Mouse (Mus musculus) neural tube, embryonic 14.5 days (tissue): ENCODE data around the gene Gpc4. TPM values are rescaled to one million over a fixed set of nuclear protein-coding genes. Genes with fewer than 3 reads are reported as not detected.
A peak's percentile ranks its signal among the peaks of the same experiment; 100 is the strongest.

Experiments
- ATAC-seq: fragments of 200-750 bp; cut with Nextera tagmentation; 2 replicates; pipeline ENCODE4 v1.8.0; 2017; ENCODE audit warnings: low read depth, mild to moderate bottlenecking, moderate TSS enrichment, moderate library complexity
- H3K27ac ChIP-seq: fragments of 300-500 bp; sonication (generic); 2 replicates; pipeline ENCODE4 v1.5.1; 2014; ENCODE audit warnings: low read depth, mild to moderate bottlenecking, control low read depth, low read length, moderate library complexity, mixed read lengths
- H3K27me3 ChIP-seq: fragments of 300-500 bp; sonication (generic); 2 replicates; pipeline ENCODE4 v1.6.1; 2014; ENCODE audit warnings: low read length; ENCODE audit not compliant: control insufficient read depth, insufficient read depth
- H3K36me3 ChIP-seq: fragments of 300-500 bp; sonication (generic); 2 replicates; pipeline ENCODE4 v1.6.1; 2014; ENCODE audit warnings: low read length, mixed read lengths; ENCODE audit not compliant: control insufficient read depth, insufficient read depth
- H3K4me1 ChIP-seq: fragments of 300-500 bp; sonication (generic); 2 replicates; pipeline ENCODE4 v1.6.1; 2014; ENCODE audit warnings: low read length; ENCODE audit not compliant: control insufficient read depth, insufficient read depth
- H3K4me2 ChIP-seq: fragments of 300-500 bp; sonication (generic); 2 replicates; pipeline ENCODE4 v1.6.1; 2014; ENCODE audit warnings: mild to moderate bottlenecking, low read depth, low read length, control low read depth
- H3K4me3 ChIP-seq: fragments of 300-500 bp; sonication (generic); 2 replicates; pipeline ENCODE4 v1.5.1; 2014; ENCODE audit warnings: low read depth, low read length, control low read depth, mixed read lengths
- H3K9ac ChIP-seq: fragments of 300-500 bp; sonication (generic); replicated peaks from 2 replicates; pipeline ENCODE4 v1.6.1; 2014; ENCODE audit warnings: low read depth, mild to moderate bottlenecking, control low read depth, low read length, mixed read lengths
- H3K9me3 ChIP-seq: fragments of 300-500 bp; sonication (generic); 2 replicates; pipeline ENCODE4 v1.6.1; 2016; ENCODE audit warnings: low read length; ENCODE audit not compliant: control insufficient read depth
- WGBS: fragments of 180-500 bp; shearing (Covaris S2); extraction: QIAGEN DNeasy Blood & Tissue Kit; methylation state at CpG from one replicate; pipeline ENCODE4 v1.1.7; 2014; 5-methylcytosine and 5-hydroxymethylcytosine counted together
- polyA plus RNA-seq: library from polyadenylated mRNA; unstranded; fragments of >200 nt; fragmentation: Nextera tagmentation; extraction: Ambion mirVana; gene quantifications from 2 replicates; pipeline ENCODE4 v1.2.1, GENCODE M21; 2014

Gene Gpc4
- polyA plus RNA-seq, result 10.6 and 15.9 TPM in 2 replicates

DNA sequence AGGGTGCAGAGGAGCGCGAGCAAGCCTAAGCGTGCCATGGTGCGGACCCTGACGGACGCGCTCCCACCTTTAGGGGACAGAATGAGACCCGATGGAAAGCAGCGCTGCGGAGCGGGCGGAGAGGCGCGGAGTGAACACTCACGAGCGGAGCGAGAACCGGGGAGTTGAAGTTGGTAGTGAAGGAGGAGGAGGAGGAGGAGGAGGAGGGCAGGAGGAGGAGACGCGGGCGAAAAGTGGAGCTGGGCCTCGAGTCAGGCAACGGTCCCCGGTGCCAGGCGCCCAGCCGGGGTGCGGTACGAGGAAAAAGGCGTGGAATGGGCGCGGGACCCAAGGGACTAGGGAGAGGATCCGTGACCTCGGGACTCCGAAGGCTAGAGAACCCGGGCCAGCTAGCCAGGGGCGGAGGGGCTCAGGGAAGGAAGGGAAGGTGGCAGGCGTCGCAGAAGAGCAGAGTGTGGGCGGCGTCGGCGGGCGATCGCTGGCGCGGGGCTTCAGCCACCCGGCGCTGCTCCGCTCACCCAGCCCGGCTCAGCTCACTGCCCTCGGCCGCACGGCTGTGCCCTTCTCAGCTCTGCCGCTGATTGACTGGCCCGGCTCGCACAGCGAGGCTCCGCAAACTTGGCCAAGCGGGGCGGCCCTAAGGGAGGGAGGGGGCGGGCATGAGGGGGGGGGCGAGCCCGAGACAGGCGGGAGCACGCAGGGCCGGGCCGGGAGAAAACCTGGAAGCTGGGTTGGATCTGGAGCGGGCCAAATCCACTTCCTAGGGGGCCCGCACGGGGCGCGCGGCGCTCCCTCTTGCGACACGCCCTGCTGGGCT is at the start of gene Gpc4:
Gene Gpc4 (minus strand): TSS at position 515 of the 817 bp plus-strand sequence.
- Histone ChIP-seq H3K4me1 (no peaks in the 10 kb centered on the region), H3K4me3 (peak within 1 kb of the TSS; percentile 43), H3K27me3 (no peaks in the 10 kb centered on the region), H3K9me3 (no peaks in the 10 kb centered on the region), H3K4me2 (peak within 1 kb of the TSS; percentile 62), H3K27ac (no peak within 1 kb of the TSS), H3K36me3 (no peaks in the 10 kb centered on the region), H3K9ac (peak within 1 kb of the TSS; percentile 39)
- 23% methylated on average over 27 of the region's 76 CpGs for WGBS
- ATAC-seq, result peak; percentile 94

DNA sequence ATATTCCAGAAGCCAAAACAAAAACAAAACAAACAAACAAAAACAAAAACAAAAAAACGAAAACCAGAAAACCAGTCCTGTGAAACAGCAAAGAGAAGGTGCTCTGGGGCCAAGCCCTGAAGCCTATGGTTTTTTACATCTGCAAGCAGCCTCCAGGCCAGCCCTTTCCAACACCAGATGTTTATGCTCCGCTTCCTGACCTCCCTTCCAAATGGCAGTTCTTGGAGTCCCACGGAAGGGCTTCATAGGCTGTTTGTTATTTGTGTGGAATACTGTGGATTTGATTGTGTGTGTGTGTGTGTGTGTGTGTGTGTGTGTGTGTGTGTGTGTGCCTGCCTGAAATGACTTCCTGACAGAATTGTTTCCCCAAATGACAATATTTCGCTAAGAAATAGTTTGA is 47.8 kb upstream of the Gpc4 start:
- H3K9ac ChIP-seq, result no peak overlapping the region
- 70% methylated on average over 4 of the region's 4 CpGs for WGBS
- H3K9me3 ChIP-seq, result no peaks in the 10 kb centered on the region
- H3K36me3 ChIP-seq, result no peaks in the 10 kb centered on the region
- no peak for ATAC-seq
- H3K4me1 ChIP-seq, result no peaks in the 10 kb centered on the region
- no peak overlapping the region for H3K27ac ChIP-seq
- H3K4me3 ChIP-seq, result no peak overlapping the region
- no peak overlapping the region for H3K4me2 ChIP-seq
- no peaks in the 10 kb centered on the region for H3K27me3 ChIP-seq

DNA sequence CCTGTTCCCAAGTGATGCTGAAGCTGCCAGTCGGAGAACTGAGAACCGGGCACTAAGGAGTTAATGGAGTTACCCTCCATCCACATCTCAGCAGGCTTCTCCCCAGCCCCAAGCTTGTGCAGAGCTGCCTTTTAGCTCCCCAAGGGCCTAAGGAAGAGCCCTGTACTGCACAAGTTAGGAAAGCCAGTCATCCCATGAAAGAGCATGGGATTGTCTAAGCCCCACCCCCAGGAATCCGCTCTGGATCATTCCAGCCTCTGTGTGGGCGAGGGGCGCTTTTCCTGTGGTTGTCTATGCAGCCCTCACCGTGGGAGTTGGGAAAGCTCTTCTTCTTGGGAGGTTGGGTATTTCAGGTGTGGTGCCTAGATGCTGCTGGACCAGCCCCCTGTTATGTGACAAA is 34.8 kb upstream of the Gpc4 start:
- Histone ChIP-seq H3K4me1 (no peaks in the 10 kb centered on the region), H3K9me3 (no peaks in the 10 kb centered on the region), H3K4me3 (no peak overlapping the region), H3K27me3 (no peaks in the 10 kb centered on the region), H3K4me2 (no peak overlapping the region), H3K36me3 (no peaks in the 10 kb centered on the region), H3K27ac (no peak overlapping the region), H3K9ac (no peak overlapping the region)
- 25% methylated on average over 6 of the region's 6 CpGs for WGBS
- no peak for ATAC-seq

DNA sequence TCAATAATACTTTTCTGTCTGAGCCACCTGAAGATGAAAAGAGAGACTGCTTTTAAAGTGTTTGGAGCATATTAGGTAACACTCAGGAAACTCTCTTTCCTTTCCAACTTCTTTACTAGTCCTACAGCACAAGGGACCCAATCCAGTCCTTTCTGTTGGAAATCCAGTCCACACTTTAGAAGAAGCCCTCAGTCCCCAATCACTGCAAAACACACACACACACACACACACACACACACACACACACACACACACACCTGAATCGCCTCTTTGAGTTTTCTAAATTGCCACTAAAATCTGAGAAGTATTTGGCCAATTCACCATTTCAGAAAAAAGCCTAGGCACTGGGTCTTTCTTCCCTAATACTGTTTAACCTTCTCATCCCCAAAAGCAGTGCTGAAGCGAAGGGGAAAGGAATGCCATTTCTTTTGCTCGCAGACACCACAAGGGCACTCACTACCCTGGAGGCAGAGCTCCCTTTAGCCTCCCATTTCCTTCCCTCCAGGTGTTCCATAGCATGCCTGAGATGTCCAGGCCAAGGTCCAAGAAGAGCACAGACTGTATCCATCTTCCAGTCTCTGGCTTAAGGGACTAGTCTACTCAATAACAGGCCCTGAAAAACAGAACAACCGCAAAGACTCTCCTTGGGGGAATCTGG is 28.4 kb upstream of the Gpc4 start:
- no peak for ATAC-seq

DNA sequence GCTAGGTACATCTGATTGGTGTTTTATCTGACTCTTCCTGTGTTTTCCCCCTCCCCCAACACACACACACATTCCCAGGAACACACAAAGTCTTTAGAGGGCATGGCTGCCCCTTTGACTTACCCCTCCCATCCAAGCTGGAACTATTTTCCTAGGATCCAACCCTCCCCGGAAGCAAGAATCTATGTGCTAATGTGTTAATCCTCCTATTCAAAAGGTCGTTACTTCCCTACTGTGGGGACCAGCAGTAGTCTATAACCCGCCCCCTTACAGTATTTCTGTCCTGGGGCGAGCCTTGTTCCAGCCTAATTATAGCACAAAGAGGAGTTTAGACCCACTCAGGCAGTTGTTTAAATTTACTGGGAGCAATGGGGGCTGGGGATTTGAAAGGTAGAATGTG is 24.0 kb upstream of the Gpc4 start:
- H3K36me3 ChIP-seq, result no peaks in the 10 kb centered on the region
- H3K4me1 ChIP-seq, result no peaks in the 10 kb centered on the region
- no peaks in the 10 kb centered on the region for H3K9me3 ChIP-seq
- WGBS, result 20% methylated on average over 4 of the region's 4 CpGs
- H3K9ac ChIP-seq, result no peak overlapping the region
- H3K4me3 ChIP-seq, result no peak overlapping the region
- no peak for ATAC-seq
- no peaks in the 10 kb centered on the region for H3K27me3 ChIP-seq
- H3K4me2 ChIP-seq, result no peak overlapping the region
- no peak overlapping the region for H3K27ac ChIP-seq

More for the DNA sequence above, 28.4 kb upstream of the Gpc4 start:
- Histone ChIP-seq H3K36me3 (no peaks in the 10 kb centered on the region), H3K4me3 (no peak overlapping the region), H3K4me1 (no peaks in the 10 kb centered on the region), H3K9me3 (no peaks in the 10 kb centered on the region), H3K27ac (no peak overlapping the region), H3K27me3 (no peaks in the 10 kb centered on the region), H3K9ac (no peak overlapping the region), H3K4me2 (no peak overlapping the region; the same call in 1 of the 2 replicates)
- WGBS, result 33% methylated on average over 4 of the region's 4 CpGs

DNA sequence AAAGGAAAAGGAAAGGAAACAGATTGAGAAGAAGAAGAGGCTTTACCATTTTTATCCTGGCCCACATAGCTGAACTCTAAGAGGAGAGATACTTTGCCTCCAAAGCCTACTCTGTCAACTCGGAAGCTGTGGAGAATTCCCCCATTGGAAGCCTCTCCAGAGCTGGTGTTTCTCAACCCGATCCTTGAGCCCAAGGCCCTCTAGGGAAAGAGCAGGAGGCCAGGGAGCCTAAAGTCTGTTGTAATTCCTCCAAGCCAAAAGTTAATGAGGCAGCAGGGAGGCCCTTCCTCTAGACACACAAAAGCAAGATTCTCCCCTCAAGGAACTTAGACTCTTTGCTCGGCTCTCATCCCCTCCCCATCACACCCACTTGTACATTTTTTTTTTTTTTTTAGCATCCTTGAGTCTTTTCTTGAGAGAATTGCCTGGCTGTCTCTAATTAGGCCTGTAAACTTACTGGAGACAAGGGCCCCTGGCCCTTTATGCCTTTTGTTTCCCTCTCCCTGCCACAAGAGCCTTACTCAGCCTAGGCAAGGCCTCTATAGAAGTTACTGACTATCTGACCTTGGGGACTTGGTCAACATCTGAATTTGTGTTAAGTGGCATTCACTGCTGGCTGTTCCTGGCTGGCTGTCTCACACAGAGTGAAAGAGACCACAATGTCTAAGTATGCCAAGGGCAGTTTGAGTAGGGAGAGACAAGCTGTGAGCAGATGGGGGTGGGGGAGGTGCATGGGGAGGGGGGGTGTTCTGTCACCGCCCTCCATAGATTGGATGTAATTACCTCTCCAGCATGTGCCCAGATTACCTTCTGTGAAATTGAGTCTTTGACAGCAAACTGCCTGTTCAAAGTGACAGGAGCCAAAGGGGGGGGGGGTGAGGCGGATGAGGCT is 18.7 kb upstream of the Gpc4 start:
- Histone ChIP-seq H3K4me1 (no peaks in the 10 kb centered on the region), H3K4me2 (no peak overlapping the region), H3K27me3 (no peaks in the 10 kb centered on the region), H3K36me3 (no peaks in the 10 kb centered on the region), H3K4me3 (no peak overlapping the region), H3K9ac (no peak overlapping the region), H3K9me3 (no peaks in the 10 kb centered on the region), H3K27ac (no peak overlapping the region)
- ATAC-seq, result peak; percentile 44; the same call in 1 of the 2 replicates
- WGBS, result 27% methylated on average over 5 of the region's 5 CpGs

DNA sequence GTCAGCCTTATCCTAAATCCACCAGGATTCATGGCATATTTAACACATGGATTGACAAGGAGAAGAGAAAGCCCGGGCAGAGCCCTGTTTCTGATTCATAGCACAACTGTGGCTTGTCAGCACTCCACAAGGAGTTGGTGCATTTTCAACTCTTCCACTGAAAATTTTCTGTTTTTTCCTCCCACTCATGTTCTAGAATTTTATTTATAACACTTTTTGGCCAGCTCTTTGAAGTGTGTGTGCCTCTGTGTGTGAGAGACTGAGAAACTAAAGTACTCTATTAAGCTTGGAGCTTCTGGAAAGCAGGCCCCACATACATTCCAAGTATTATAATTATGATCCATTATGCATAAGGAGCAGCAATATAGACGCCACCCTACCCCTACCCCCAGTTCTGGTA is 16.3 kb upstream of the Gpc4 start:
- Histone ChIP-seq H3K36me3 (no peaks in the 10 kb centered on the region), H3K27ac (no peak overlapping the region), H3K4me1 (no peaks in the 10 kb centered on the region), H3K9me3 (no peaks in the 10 kb centered on the region), H3K27me3 (no peaks in the 10 kb centered on the region), H3K4me2 (no peak overlapping the region), H3K9ac (no peak overlapping the region), H3K4me3 (no peak overlapping the region)
- no peak for ATAC-seq
- 62% methylated on average over 2 of the region's 2 CpGs for WGBS

DNA sequence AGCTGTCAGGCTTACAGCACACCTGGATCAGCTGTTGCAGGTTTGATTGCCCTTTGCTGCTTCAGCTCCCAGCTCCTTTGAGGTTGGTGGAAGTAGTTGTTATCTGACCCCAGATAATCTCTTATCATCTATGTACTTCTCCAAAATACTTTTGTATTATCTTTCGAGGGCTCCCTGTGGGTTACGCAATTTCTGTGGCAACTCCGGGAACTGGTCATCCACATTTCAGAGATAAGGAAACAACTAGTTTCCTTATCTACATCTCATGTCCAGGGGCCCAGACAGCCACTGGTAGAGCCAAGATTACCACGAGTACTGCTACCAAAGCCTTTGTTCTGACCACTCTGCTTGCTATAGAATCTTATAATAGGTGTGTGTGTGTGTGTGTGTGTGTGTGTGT is 12.0 kb upstream of the Gpc4 start:
- Histone ChIP-seq H3K4me3 (no peak overlapping the region), H3K36me3 (no peaks in the 10 kb centered on the region), H3K4me2 (no peak overlapping the region), H3K9me3 (no peaks in the 10 kb centered on the region), H3K4me1 (no peaks in the 10 kb centered on the region), H3K9ac (no peak overlapping the region), H3K27me3 (no peaks in the 10 kb centered on the region), H3K27ac (no peak overlapping the region)
- no peak for ATAC-seq
- WGBS, result 85% methylated on average over 4 of the region's 4 CpGs
